Mouse (Mus musculus): ENCODE measurements around the gene Rrad. TPM values are rescaled to one million over a fixed set of nuclear protein-coding genes. Genes with fewer than 3 reads are reported as not detected.

Gene Rrad
- polyA plus RNA-seq, 1 experiment from 2014 or later, result 0.79 TPM

DNA sequence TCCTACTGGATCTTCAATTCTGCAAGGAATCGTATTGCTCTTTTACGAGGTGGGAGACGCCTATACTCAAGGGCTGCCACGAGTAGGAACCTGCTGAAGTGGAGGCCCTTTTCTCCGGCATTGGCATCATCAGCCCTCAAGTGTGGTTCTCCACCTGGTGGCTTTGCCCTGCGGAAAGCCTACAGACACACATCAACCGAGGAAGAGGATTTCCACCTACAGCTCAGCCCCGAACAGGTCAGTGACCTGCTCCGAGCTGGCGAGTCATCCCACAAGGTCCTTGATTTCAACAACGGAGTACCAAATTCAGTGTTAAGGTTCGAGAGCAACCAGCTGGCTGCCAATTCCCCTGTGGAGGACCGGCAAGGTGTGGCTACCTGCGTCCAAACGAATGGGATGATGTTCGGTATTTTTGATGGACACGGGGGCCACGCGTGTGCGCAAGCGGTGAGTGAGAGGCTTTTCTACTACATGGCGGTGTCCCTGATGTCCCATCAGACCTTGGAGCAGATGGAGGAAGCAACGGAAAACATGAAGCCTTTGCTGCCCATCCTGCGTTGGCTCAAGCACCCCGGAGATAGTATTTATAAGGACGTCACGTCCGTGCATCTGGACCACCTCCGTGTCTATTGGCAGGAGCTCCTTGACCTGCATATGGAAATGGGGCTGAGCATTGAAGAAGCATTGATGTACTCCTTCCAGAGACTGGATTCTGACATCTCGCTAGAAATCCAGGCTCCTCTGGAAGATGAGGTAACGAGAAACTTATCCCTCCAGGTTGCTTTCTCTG, 37.4 kb downstream of the Rrad start:
- H3K4me1 ChIP-seq, result peaks cover 37% of the 10 kb centered on the region
- no peak overlapping the region for H3K4me2 ChIP-seq
- H3K9me3 ChIP-seq (replicated peaks), result no peaks in the 10 kb centered on the region
- peaks cover 29% of the 10 kb centered on the region for H3K36me3 ChIP-seq
- H3K27ac ChIP-seq, result no peak overlapping the region
- no peak overlapping the region for H3K9ac ChIP-seq
- ATAC-seq, result no peak
- H3K27me3 ChIP-seq (replicated peaks), result no peaks in the 10 kb centered on the region
- 89% methylated on average over 31 of the region's 31 CpGs for WGBS (ENCODE audit: insufficient replicate concordance)
- H3K4me3 ChIP-seq, result no peak overlapping the region

DNA sequence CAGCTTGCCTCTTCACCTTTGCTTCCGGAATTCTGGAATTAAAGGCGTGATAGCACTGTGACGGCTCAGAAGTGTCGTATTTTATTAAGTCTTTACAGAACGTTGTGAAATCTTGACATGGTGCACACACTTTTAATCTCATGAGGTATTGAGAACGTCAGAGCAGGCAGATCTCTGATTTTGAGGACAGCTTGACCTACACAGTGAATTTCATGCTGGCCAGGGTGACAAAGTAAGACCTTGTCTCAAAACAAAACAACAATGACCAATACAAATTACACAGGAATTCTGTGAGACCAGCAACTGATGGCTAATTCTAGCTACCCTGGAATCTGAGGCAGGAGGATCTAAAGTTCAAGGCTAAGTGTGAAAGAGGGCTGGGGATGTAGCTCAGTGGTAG, 38.6 kb downstream of the Rrad start:
- H3K27ac ChIP-seq, result no peak overlapping the region

DNA sequence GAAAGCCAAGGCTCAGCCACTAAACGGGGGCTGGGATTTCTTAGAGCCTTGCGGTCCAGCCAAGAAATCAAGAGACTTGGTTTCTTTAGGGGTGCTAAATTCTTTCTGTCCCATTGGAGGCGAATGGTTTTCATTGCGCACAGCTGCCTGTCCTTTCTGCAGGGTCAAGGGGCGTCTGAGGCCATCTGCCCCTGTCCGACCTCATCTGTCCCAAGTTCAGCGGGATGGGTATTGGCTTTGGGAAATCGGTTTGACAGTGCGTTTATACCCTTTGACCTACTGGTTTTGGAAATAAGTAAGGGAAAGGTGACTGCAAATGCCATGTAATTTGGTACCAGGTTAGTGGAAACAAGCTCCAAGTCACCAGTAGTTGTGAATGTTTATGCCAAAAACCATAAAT, 39.3 kb downstream of the Rrad start:
- Histone ChIP-seq H3K27ac (peak overlapping the region; percentile 82), H3K27me3 (replicated peaks) (0 out of 2 replicates have a peak, but pooled peaks cover 3% of the 10 kb centered on the region), H3K4me3 (peak overlapping the region; percentile 70), H3K36me3 (peaks cover 29% of the 10 kb centered on the region), H3K9me3 (replicated peaks) (no peaks in the 10 kb centered on the region), H3K9ac (peak overlapping the region; percentile 77), H3K4me2 (peak overlapping the region; percentile 86), H3K4me1 (peaks cover 37% of the 10 kb centered on the region)
- no peak for ATAC-seq
- 6% methylated on average over 9 of the region's 9 CpGs for WGBS (ENCODE audit: insufficient replicate concordance)

More for the DNA sequence above, 38.6 kb downstream of the Rrad start:
- H3K9ac ChIP-seq, result peak overlapping the region; percentile 77; the same call in 1 of the 2 replicates
- H3K9me3 ChIP-seq (replicated peaks), result no peaks in the 10 kb centered on the region
- WGBS (ENCODE audit: insufficient replicate concordance), result 75% methylated on average over 6 of the region's 6 CpGs
- no peak for ATAC-seq
- H3K4me3 ChIP-seq, result peak overlapping the region; percentile 70; the same call in 1 of the 2 replicates
- H3K36me3 ChIP-seq, result peaks cover 29% of the 10 kb centered on the region
- H3K4me2 ChIP-seq, result peak overlapping the region; percentile 86
- H3K4me1 ChIP-seq, result peaks cover 37% of the 10 kb centered on the region
- 0 out of 2 replicates have a peak, but pooled peaks cover 2% of the 10 kb centered on the region for H3K27me3 ChIP-seq (replicated peaks)

DNA sequence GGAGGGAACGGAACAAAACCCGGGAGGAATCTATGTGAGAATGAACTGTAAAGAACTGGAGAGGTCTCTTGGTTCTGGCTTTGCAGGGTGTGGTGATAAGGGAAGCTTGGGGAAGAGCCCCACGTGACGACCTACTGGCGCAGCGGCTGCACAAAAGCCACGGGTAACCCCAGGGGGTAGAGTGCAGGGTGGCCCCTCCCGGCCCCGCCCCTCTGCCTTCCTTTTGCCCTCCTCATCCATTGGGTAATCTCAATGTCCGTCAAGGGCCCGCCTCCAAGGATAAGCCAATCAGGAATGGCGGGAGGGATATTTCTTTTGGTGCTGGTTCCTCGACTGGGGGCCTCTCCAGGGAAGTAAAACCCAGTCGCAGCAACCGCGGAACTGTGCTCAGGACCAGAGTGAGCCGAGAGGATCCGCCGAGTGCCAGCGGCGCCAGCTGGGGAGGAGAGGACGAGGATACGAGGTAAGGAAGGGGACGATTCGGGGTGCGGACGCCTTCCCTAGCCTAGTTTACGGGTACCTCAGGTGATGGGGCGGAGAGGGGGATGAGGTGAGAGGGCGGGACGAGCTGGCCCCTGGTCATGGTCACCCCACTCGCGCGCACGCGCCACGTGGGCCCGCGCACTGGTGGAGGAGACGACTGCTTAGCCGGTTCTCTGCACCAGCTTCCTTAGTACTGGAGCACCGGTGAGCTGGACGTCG, 39.8 kb downstream of the Rrad start, which contains the start of gene Pdp2:
TSS of gene Pdp2 (plus strand) at position 319 of the 702 bp plus-strand sequence.
- H3K9ac ChIP-seq, result peak within 1 kb of the TSS; percentile 77
- under 1% methylated on average over 44 of the region's 44 CpGs for WGBS (ENCODE audit: insufficient replicate concordance)

DNA sequence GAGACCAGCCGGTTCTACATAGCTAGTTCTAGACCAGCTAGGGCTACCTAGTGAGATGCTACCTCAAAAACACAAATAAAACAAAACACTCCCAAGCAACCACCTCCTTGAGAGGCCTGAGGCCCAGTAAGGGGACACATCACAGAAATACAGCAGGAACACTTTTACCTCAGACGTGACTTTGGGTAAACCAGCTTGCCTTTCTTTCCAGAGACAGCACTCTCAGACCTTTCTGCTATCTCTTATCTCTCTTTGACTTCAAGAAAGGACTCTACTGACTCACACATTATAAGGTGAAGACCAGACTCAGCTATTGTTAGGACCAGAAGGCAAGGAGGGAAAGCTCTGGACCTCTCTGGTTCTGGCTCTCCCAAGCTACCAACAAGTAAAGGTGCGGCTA, 40.8 kb downstream of the Rrad start:
- Histone ChIP-seq H3K27me3 (replicated peaks) (0 out of 2 replicates have a peak, but pooled peaks cover 3% of the 10 kb centered on the region), H3K36me3 (peaks cover 19% of the 10 kb centered on the region), H3K9ac (no peak overlapping the region), H3K9me3 (replicated peaks) (no peaks in the 10 kb centered on the region), H3K4me1 (peaks cover 27% of the 10 kb centered on the region), H3K27ac (no peak overlapping the region; the same call in 1 of the 2 replicates), H3K4me2 (peak overlapping the region; percentile 86; the same call in 1 of the 2 replicates), H3K4me3 (no peak overlapping the region)
- 66% methylated on average over 3 of the region's 3 CpGs for WGBS (ENCODE audit: insufficient replicate concordance)
- ATAC-seq, result no peak

More for the DNA sequence above, 39.8 kb downstream of the Rrad start, which contains the start of gene Pdp2:
- peak; percentile 99 for ATAC-seq
- Histone ChIP-seq H3K4me2 (peak within 1 kb of the TSS; percentile 86), H3K27me3 (replicated peaks) (0 out of 2 replicates have a peak, but pooled peaks cover 3% of the 10 kb centered on the region), H3K4me3 (peak within 1 kb of the TSS; percentile 70), H3K9me3 (replicated peaks) (no peaks in the 10 kb centered on the region), H3K27ac (peak within 1 kb of the TSS; percentile 82), H3K4me1 (peaks cover 34% of the 10 kb centered on the region), H3K36me3 (peaks cover 29% of the 10 kb centered on the region)

DNA sequence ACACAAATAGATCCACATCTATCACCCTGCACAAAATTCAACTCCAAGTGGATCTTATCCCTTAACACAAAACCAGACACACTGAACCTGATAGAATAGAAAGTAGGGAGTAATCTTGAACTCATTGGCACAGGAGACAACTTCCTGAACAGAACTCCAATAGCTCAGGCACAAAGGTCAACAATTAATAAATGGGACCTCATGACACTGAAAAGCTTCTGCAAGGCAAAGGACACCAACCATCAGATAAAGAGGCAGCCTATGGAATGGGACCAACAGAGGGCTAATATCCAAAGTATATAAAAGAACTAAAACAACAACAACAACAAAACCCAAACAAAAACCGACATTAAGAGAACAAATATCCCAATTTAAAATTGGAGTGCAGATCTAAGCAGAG, 46.6 kb downstream of the Rrad start:
- Histone ChIP-seq H3K4me1 (no peaks in the 10 kb centered on the region), H3K4me3 (no peak overlapping the region), H3K27me3 (replicated peaks) (0 out of 2 replicates have a peak, but pooled peaks cover 3% of the 10 kb centered on the region), H3K36me3 (no peaks in the 10 kb centered on the region), H3K4me2 (no peak overlapping the region), H3K9ac (no peak overlapping the region), H3K27ac (no peak overlapping the region), H3K9me3 (replicated peaks) (no peaks in the 10 kb centered on the region)
- 46% methylated on average over 1 of the region's 1 CpGs for WGBS (ENCODE audit: insufficient replicate concordance)
- ATAC-seq, result no peak

Other genes starting within 250 kb of the Rrad start
- gene Cmtm4, start 235.5 kb downstream of the Rrad start, polyA plus RNA-seq (2016; fragmentation: Nextera tagmentation; extraction: Ambion mirVana), result 0.67 and 0.68 TPM in 2 replicates
- gene Dync1li2, start 188.3 kb downstream of the Rrad start, polyA plus RNA-seq (2016; fragmentation: Nextera tagmentation; extraction: Ambion mirVana), result 22.8 and 25.2 TPM in 2 replicates
- gene Terb1, start 121.4 kb downstream of the Rrad start, polyA plus RNA-seq (2016; fragmentation: Nextera tagmentation; extraction: Ambion mirVana), result 0.04 and 0.07 TPM in 2 replicates
- 47.5 and 48.8 TPM in 2 replicates for gene Nae1, start 96.7 kb downstream of the Rrad start, polyA plus RNA-seq (2016; fragmentation: Nextera tagmentation; extraction: Ambion mirVana)
- gene Car7, start 96.6 kb downstream of the Rrad start, polyA plus RNA-seq (2016; fragmentation: Nextera tagmentation; extraction: Ambion mirVana), result 2.2 and 2.3 TPM in 2 replicates
- 5.8 and 6.0 TPM in 2 replicates for gene Pdp2, start 39.9 kb downstream of the Rrad start, polyA plus RNA-seq (2016; fragmentation: Nextera tagmentation; extraction: Ambion mirVana)
- gene Cdh16, start 6.9 kb downstream of the Rrad start, polyA plus RNA-seq (2016; fragmentation: Nextera tagmentation; extraction: Ambion mirVana), result 0.21 and 0.36 TPM in 2 replicates
- gene Ciao2b, start 10.6 kb upstream of the Rrad start, polyA plus RNA-seq (2016; fragmentation: Nextera tagmentation; extraction: Ambion mirVana), result 71.8 and 74.7 TPM in 2 replicates
- gene Ces2a, start 102.7 kb upstream of the Rrad start, polyA plus RNA-seq (2016; fragmentation: Nextera tagmentation; extraction: Ambion mirVana), result 2.7 and 3.7 TPM in 2 replicates
- gene Ces2b, start 200.2 kb upstream of the Rrad start, polyA plus RNA-seq (2016; fragmentation: Nextera tagmentation; extraction: Ambion mirVana), result 0.10 TPM in 1 of 2 replicates, not detected in the other
- gene Ces2c, start 215.7 kb upstream of the Rrad start, polyA plus RNA-seq (2016; fragmentation: Nextera tagmentation; extraction: Ambion mirVana), result not detected in 2 replicates

All from liver, embryonic 12.5 days (tissue).